Mouse (Mus musculus): Measurements from ENCODE around the gene Gjb4.

Gene Gjb4

GRCm38 (mm10) chr4:127349560-127350300, 4.2 kb downstream of the Gjb4 start:
- DNase-seq (ENCODE audit: low spot score): no peak

- no peak for DNase-seq (ENCODE audit: low spot score)
These were observed 8.9 kb downstream of the Gjb4 start for GRCm38 (mm10) chr4:127345000-127345399.

- DNase-seq (ENCODE audit: low spot score): no peak
These were observed 12.5 kb downstream of the Gjb4 start for GRCm38 (mm10) chr4:127341372-127341771.

- DNase-seq (ENCODE audit: low spot score): no peak
These were observed 16.2 kb downstream of the Gjb4 start for GRCm38 (mm10) chr4:127337668-127338067.

GRCm38 (mm10) chr4:127334870-127335504, 18.9 kb downstream of the Gjb4 start:
- DNase-seq (ENCODE audit: low spot score): no peak

GRCm38 (mm10) chr4:127331171-127331570, 22.7 kb downstream of the Gjb4 start:
- DNase-seq (ENCODE audit: low spot score): no peak

- no peak for DNase-seq (ENCODE audit: low spot score)
These were observed 23.4 kb downstream of the Gjb4 start, which contains the start of gene Gjb3 for GRCm38 (mm10) chr4:127330181-127331100. Gjb3 (minus strand) TSS chr4:127330844.

- DNase-seq (ENCODE audit: low spot score): no peak
These were observed 24.1 kb downstream of the Gjb4 start for GRCm38 (mm10) chr4:127329751-127330150.

GRCm38 (mm10) chr4:127329046-127329445, 24.8 kb downstream of the Gjb4 start:
- no peak for DNase-seq (ENCODE audit: low spot score)

- DNase-seq (ENCODE audit: low spot score): no peak
These were observed 25.5 kb downstream of the Gjb4 start for GRCm38 (mm10) chr4:127328378-127328777.

GRCm38 (mm10) chr4:127327749-127328148, 26.1 kb downstream of the Gjb4 start:
- DNase-seq (ENCODE audit: low spot score): no peak

- no peak for DNase-seq (ENCODE audit: low spot score)
These were observed 26.6 kb downstream of the Gjb4 start for GRCm38 (mm10) chr4:127327258-127327657.

- DNase-seq (ENCODE audit: low spot score): no peak
These were observed 28.6 kb downstream of the Gjb4 start for GRCm38 (mm10) chr4:127325276-127325675.

GRCm38 (mm10) chr4:127324759-127325158, 29.1 kb downstream of the Gjb4 start:
- peak; percentile 46 for DNase-seq (ENCODE audit: low spot score)

- no peak for DNase-seq (ENCODE audit: low spot score)
These were observed 29.6 kb downstream of the Gjb4 start for GRCm38 (mm10) chr4:127324296-127324695.

- DNase-seq (ENCODE audit: low spot score): no peak
These were observed 30.2 kb downstream of the Gjb4 start for GRCm38 (mm10) chr4:127323651-127324050.

GRCm38 (mm10) chr4:127319613-127320012, 34.3 kb downstream of the Gjb4 start:
- no peak for DNase-seq (ENCODE audit: low spot score)

- DNase-seq (ENCODE audit: low spot score): no peak
These were observed 36.7 kb downstream of the Gjb4 start for GRCm38 (mm10) chr4:127317143-127317542.

- DNase-seq (ENCODE audit: low spot score): no peak
These were observed 38.1 kb downstream of the Gjb4 start for GRCm38 (mm10) chr4:127315753-127316152.

- no peak for DNase-seq (ENCODE audit: low spot score)
These were observed 39.3 kb downstream of the Gjb4 start for GRCm38 (mm10) chr4:127314585-127314984.

- DNase-seq (ENCODE audit: low spot score): peak; percentile 41
These were observed 40.0 kb downstream of the Gjb4 start, which contains the start of gene Gja4 for GRCm38 (mm10) chr4:127313861-127314260. Gja4 (minus strand) TSS chr4:127314039.

GRCm38 (mm10) chr4:127312349-127312748, 41.5 kb downstream of the Gjb4 start:
- DNase-seq (ENCODE audit: low spot score): no peak

All from ovary, postnatal 10 days (tissue).